Mouse (Mus musculus): ENCODE measurements at regions not wholly inside any gene's neighbourhood (a gene's known extent, or its start where the extent isn't known, plus 50 kb on each side); places are given as distances from the start of the nearest gene placed in this dataset.

DNA sequence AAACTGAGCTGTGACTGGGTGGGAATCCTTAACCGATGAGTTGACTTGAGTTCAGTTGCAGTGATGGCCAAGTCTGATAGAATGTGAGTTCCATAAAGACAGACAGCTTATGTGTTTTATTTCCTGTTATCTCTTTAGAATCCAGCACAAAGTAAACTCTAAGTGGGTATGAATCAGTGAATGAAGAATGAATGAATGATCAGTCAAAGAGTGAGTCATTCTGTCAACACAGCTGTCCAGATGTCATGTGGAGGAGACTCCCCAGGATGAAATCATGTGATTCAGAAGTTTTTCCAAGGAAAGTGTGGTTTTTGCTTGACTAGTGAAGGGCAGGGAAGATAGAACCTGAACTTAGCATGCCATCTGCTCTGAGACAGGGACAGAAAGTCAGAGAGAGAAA, 732.0 kb upstream of the A1bg start:
- no peak overlapping the region for H3K27ac ChIP-seq
- no peak for ATAC-seq
- WGBS: 89% methylated on average over 1 of the region's 1 CpGs
- H3K27me3 ChIP-seq (replicated peaks): no peaks in the 10 kb centered on the region
- H3K4me2 ChIP-seq (replicated peaks): no peak overlapping the region
- H3K9ac ChIP-seq: no peak overlapping the region
- H3K4me3 ChIP-seq (replicated peaks): no peak overlapping the region
- no peaks in the 10 kb centered on the region for H3K4me1 ChIP-seq (replicated peaks)
- no peaks in the 10 kb centered on the region for H3K9me3 ChIP-seq
- no peaks in the 10 kb centered on the region for H3K36me3 ChIP-seq

DNA sequence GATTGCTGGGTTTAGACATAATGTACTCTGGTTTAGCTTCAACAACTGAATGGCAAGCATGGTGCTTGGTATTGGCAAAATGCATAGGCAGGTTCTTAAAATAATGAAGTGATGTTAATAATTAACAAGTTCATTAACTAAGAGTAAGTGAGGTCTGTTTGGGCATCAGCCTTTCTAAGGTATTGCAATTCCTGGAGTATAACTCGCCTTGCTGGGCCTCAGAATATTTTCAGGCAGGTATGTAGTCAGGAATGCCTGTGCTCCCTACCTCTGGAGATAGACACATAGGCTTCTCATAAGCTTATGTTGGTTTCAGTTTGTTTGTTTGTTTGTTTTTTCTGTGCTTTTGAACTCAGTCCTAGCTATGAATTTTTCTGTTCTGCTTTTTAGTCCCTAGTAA, 731.0 kb upstream of the A1bg start:
- H3K27ac ChIP-seq: no peak overlapping the region
- no peaks in the 10 kb centered on the region for H3K9me3 ChIP-seq
- no peak overlapping the region for H3K4me2 ChIP-seq (replicated peaks)
- ATAC-seq: no peak
- no peak overlapping the region for H3K9ac ChIP-seq
- no peak overlapping the region for H3K4me3 ChIP-seq (replicated peaks)
- WGBS: 63% methylated on average over 1 of the region's 1 CpGs
- no peaks in the 10 kb centered on the region for H3K4me1 ChIP-seq (replicated peaks)
- H3K36me3 ChIP-seq: no peaks in the 10 kb centered on the region
- H3K27me3 ChIP-seq (replicated peaks): no peaks in the 10 kb centered on the region

DNA sequence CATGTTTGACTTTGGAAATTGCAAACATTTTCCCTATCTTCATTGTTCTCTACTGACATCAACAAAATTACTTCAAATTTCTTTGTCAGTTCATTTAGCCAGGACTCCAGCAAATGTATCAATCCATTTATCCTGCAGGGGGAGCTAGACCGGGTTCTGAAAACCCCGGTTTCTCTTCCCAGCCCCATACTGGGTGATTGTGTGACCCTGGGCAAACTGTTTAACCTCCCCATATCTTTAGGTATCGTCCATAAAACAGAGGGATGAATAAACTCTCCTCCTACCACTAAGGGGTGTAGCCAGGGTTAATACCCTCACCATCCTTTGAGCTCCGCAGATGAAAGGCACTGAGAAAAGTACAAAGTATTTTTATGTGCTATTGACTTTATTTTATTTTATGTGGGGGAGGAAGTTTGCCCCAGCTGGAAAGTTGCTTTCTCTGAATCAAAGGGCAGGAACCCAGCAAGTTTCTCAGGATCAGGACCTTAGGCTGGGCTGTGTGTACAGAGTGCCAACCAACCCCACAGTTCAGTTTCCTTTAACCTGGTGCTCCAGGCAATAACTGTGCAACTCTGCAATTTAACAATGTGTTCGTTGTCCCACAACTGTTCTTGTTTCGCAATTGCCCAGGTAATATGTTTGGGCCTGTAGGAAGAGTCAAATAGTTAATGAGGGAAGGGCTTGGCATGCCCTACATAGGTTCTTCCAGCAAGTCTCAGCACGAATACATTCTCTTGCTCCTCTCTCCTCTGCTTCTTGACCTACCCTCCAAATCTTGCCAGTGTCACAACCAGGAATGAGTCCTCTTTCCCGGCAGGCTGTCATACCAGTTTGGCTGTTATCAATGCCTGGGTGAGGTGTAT, 696.1 kb upstream of the A1bg start:
- Histone ChIP-seq H3K4me3 (replicated peaks) (no peak overlapping the region), H3K9me3 (no peaks in the 10 kb centered on the region), H3K27ac (peak overlapping the region; percentile 55), H3K27me3 (replicated peaks) (no peaks in the 10 kb centered on the region), H3K9ac (no peak overlapping the region), H3K36me3 (no peaks in the 10 kb centered on the region), H3K4me2 (replicated peaks) (no peak overlapping the region), H3K4me1 (replicated peaks) (no peaks in the 10 kb centered on the region)
- 58% methylated on average over 8 of the region's 8 CpGs for WGBS
- peak; percentile 97 for ATAC-seq

DNA sequence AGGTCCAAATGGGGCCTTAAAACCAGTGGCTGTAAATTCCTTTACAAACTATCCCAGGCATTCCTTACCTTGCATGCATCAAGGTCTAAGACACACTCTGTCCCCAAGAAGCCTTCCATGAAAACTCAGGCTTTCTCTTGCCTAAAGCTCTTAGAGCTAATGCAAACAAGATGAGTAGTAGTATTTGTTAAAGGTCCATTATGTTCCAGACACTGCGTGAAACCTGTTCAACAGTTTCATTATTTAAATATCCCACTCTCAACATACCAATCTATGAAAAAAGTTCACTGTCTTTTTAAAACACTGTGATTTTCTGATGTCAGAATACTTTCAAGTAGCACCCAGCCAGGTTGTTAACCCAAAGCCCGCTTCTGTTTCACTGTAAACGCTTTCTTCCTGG, 687.9 kb upstream of the A1bg start:
- no peak overlapping the region for H3K9ac ChIP-seq
- H3K4me3 ChIP-seq (replicated peaks): no peak overlapping the region
- no peaks in the 10 kb centered on the region for H3K27me3 ChIP-seq (replicated peaks)
- H3K36me3 ChIP-seq: no peaks in the 10 kb centered on the region
- H3K27ac ChIP-seq: no peak overlapping the region
- ATAC-seq: no peak
- 74% methylated on average over 3 of the region's 3 CpGs for WGBS
- no peaks in the 10 kb centered on the region for H3K4me1 ChIP-seq (replicated peaks)
- no peaks in the 10 kb centered on the region for H3K9me3 ChIP-seq
- H3K4me2 ChIP-seq (replicated peaks): no peak overlapping the region

DNA sequence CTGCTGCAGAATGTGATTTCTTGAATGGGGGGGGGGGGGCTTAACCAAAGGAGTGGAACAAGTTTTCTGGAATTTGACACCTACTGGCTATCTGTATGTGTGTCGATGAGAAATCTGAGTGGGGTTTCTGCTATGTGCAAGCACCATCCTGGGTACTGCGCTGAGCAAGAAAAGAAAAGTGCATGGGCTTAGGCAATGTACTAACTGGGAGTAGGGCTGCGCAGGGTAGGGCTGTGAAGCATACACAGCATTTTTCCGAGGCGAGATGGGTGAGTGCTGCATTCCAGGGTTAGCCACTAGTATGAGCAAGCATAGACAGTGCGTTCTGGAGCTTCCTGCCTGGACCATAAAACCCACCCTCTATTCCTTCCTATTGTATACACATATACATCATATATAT, 686.8 kb upstream of the A1bg start:
- Histone ChIP-seq H3K4me2 (replicated peaks) (no peak overlapping the region), H3K9me3 (no peaks in the 10 kb centered on the region), H3K27ac (no peak overlapping the region), H3K4me1 (replicated peaks) (no peaks in the 10 kb centered on the region), H3K36me3 (no peaks in the 10 kb centered on the region), H3K27me3 (replicated peaks) (no peaks in the 10 kb centered on the region), H3K4me3 (replicated peaks) (no peak overlapping the region), H3K9ac (no peak overlapping the region)
- 0 out of 2 replicates have a peak, but pooled peaks have one; percentile 45 for ATAC-seq
- 72% methylated on average over 6 of the region's 6 CpGs for WGBS

DNA sequence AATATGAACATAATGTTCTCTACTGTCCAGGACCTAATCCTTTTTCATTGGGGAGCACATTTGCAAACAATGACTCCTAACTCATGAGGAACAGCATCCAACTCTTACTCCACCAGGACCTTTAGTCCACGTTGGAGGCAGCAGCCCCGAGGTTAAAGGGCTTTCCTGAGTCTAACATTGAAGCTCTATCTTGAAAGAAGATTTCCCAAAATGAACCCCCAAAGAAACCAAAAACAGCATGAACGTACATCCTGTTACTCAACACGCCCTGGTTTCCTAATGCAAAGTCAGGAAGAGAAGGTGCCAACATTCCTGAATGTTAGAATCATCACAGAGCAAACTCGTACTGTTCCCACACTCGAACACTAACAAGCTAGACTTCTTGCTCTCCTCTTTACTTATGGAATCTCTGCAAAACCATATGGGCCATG, 685.5 kb upstream of the A1bg start:
- no peaks in the 10 kb centered on the region for H3K4me1 ChIP-seq (replicated peaks)
- H3K36me3 ChIP-seq: no peaks in the 10 kb centered on the region
- no peak overlapping the region for H3K4me3 ChIP-seq (replicated peaks)
- no peak overlapping the region for H3K27ac ChIP-seq
- ATAC-seq: no peak
- 64% methylated on average over 6 of the region's 6 CpGs for WGBS
- no peak overlapping the region for H3K9ac ChIP-seq
- no peaks in the 10 kb centered on the region for H3K9me3 ChIP-seq
- no peaks in the 10 kb centered on the region for H3K27me3 ChIP-seq (replicated peaks)
- H3K4me2 ChIP-seq (replicated peaks): no peak overlapping the region

DNA sequence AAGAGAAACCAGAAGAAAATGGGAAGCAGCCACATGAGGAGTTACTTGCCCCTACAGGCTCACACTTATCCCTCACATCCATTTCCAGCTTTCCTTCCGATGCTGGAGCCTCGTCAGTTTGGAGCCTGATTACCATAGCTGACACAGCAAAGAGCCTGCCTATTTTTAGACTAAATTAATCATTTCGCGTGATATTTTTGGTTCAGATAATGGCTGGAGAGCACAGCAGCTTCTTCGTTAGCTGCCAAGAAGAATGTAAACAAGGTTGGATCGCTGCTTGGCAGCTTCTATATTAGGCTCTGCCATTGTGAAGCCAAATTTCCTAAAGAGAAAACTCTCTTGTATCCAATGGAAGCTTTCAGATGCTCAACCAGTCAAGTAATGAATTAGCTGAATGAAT, 676.9 kb upstream of the A1bg start:
- Histone ChIP-seq H3K9ac (no peak overlapping the region), H3K9me3 (no peaks in the 10 kb centered on the region), H3K4me1 (replicated peaks) (no peaks in the 10 kb centered on the region), H3K36me3 (no peaks in the 10 kb centered on the region), H3K27ac (no peak overlapping the region), H3K4me2 (replicated peaks) (no peak overlapping the region), H3K4me3 (replicated peaks) (no peak overlapping the region), H3K27me3 (replicated peaks) (no peaks in the 10 kb centered on the region)
- ATAC-seq: no peak
- 49% methylated on average over 6 of the region's 6 CpGs for WGBS

DNA sequence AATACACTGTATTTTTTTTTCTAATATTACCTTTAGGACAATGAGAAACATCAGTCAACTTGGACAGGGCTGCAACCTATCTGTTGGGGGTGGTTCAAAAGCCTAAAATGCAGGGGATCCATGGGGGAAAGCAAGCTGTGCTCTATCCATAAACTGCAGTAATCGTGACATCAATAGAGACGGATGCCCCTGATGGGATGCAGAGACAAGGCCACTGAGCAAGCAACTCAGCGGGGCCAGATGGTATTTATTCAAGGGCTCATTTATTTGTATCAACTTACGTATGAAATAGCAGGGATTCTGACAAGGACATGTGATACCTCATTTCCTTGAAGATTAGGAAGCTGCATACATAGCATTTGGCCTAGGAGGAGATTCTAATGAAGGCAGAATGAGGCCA, 673.5 kb upstream of the A1bg start:
- H3K4me1 ChIP-seq (replicated peaks): no peaks in the 10 kb centered on the region
- no peak overlapping the region for H3K4me2 ChIP-seq (replicated peaks)
- no peak overlapping the region for H3K4me3 ChIP-seq (replicated peaks)
- H3K9me3 ChIP-seq: no peaks in the 10 kb centered on the region
- no peaks in the 10 kb centered on the region for H3K27me3 ChIP-seq (replicated peaks)
- no peak for ATAC-seq
- H3K9ac ChIP-seq: no peak overlapping the region
- 65% methylated on average over 4 of the region's 4 CpGs for WGBS
- H3K27ac ChIP-seq: no peak overlapping the region
- no peaks in the 10 kb centered on the region for H3K36me3 ChIP-seq

DNA sequence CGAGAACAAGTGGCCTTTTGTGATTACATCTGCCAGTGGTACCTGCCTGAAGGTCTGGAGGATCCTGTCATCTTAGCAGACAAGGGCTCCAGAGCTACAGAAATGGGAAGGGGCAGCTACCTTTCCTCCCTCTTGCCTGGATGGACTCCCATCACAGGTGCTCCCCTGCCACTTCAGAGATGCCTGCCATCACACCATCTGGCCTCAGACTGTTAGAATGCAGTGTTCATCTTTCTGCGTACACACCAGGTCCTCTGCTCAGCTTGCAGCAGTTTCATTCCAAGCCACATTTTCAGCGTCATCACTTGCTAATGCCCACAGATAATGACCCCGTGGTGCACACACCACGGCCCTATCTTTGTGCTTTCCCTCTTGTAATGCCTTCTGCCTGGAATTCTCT, 666.1 kb upstream of the A1bg start:
- H3K4me1 ChIP-seq (replicated peaks): no peaks in the 10 kb centered on the region
- no peak overlapping the region for H3K27ac ChIP-seq
- H3K4me3 ChIP-seq (replicated peaks): no peak overlapping the region
- H3K9me3 ChIP-seq: no peaks in the 10 kb centered on the region
- no peak overlapping the region for H3K4me2 ChIP-seq (replicated peaks)
- no peak for ATAC-seq
- 79% methylated on average over 5 of the region's 5 CpGs for WGBS
- no peaks in the 10 kb centered on the region for H3K36me3 ChIP-seq
- no peaks in the 10 kb centered on the region for H3K27me3 ChIP-seq (replicated peaks)
- no peak overlapping the region for H3K9ac ChIP-seq

DNA sequence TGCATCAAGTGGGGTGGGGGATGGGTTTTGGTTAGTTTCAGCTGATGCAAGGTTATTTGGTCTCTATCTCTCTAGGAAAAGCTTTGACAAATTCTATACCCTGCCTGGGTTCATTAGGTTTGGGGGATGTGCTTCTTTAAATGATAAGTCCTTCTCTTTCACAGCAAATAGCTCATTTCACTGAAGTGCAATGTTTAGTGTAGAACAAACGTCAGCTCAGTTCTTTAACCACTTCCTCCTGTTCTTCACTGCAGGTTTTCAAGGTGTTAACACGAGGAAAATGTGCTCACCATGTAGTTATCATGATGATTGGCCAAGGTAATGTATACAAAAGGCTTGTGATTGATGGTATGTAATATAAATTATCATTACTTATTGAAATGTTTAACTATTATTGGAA, 659.5 kb upstream of the A1bg start:
- ATAC-seq: no peak
- Histone ChIP-seq H3K27ac (no peak overlapping the region), H3K27me3 (replicated peaks) (no peaks in the 10 kb centered on the region), H3K4me2 (replicated peaks) (no peak overlapping the region), H3K4me1 (replicated peaks) (no peaks in the 10 kb centered on the region), H3K9me3 (no peaks in the 10 kb centered on the region), H3K36me3 (no peaks in the 10 kb centered on the region), H3K9ac (no peak overlapping the region), H3K4me3 (replicated peaks) (no peak overlapping the region)
- WGBS: 46% methylated on average over 2 of the region's 2 CpGs

DNA sequence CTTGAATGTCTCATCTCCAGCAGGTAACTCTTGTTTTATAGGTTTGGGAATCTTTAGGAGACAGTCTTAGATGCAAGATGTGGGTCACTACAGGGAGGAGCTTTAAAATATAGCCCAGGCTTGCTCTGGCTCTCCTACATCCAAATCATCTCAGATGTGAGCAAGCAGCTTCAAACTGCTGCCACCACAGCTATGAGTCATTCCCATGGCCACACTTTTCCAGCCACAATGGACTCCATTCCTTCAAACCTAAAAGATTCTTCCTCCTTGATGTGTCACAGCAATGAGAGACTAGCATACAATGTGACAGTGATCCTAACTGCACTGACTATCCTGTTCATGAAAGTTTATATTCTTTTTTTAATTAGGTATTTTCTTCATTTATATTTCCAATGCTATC, 640.5 kb upstream of the A1bg start:
- no peak for ATAC-seq
- Histone ChIP-seq H3K27me3 (replicated peaks) (no peaks in the 10 kb centered on the region), H3K4me3 (replicated peaks) (no peak overlapping the region), H3K36me3 (no peaks in the 10 kb centered on the region), H3K27ac (no peak overlapping the region), H3K9ac (no peak overlapping the region), H3K4me1 (replicated peaks) (no peaks in the 10 kb centered on the region), H3K9me3 (no peaks in the 10 kb centered on the region), H3K4me2 (replicated peaks) (no peak overlapping the region)

DNA sequence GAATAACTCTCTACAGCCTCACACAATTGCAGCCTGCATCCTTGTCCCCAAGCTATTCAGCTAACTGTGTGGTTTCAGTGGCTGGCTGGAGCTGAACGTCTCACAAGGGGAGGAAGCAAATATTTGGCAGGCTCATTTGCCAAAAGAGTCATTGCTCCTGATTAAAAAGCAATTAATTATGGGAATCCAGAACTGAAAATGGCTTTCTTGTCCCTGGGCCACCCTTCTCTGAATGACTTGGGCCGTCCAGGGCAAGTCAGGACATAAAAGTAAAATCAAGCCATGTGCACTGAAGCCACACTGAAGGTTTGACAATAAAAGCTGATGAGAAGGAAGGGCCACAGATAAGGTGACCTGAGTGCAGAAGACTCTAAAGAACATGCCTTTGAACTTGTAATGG, 639.4 kb upstream of the A1bg start:
- ATAC-seq: no peak
- Histone ChIP-seq H3K27ac (no peak overlapping the region), H3K9me3 (no peaks in the 10 kb centered on the region), H3K4me2 (replicated peaks) (no peak overlapping the region), H3K4me1 (replicated peaks) (no peaks in the 10 kb centered on the region), H3K27me3 (replicated peaks) (no peaks in the 10 kb centered on the region), H3K4me3 (replicated peaks) (no peak overlapping the region), H3K9ac (no peak overlapping the region), H3K36me3 (no peaks in the 10 kb centered on the region)
- WGBS: 16% methylated on average over 2 of the region's 2 CpGs

DNA sequence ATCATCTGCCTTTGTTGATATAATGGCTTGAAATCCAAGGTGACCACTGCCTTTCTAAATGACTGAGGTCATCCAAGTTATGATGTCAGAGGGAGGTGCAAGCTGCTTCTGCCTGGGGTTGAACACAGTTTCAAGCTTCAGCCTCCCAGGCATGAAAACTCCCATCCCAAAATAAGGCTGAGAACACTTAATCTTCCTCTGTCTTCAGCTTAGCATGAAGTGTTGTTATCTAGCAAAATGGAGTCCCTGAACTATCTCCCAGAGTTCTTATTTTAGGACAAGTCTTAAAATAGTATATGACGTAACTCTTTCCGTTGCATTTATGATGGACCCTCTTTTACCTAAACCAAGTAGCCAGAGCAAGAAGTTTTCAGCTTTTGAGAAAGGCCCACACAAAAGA, 631.1 kb upstream of the A1bg start:
- 79% methylated on average over 2 of the region's 2 CpGs for WGBS
- no peak overlapping the region for H3K4me3 ChIP-seq (replicated peaks)
- ATAC-seq: no peak
- H3K9me3 ChIP-seq: no peaks in the 10 kb centered on the region
- no peak overlapping the region for H3K4me2 ChIP-seq (replicated peaks)
- H3K27me3 ChIP-seq (replicated peaks): no peaks in the 10 kb centered on the region
- H3K4me1 ChIP-seq (replicated peaks): no peaks in the 10 kb centered on the region
- no peak overlapping the region for H3K9ac ChIP-seq
- H3K27ac ChIP-seq: no peak overlapping the region
- no peaks in the 10 kb centered on the region for H3K36me3 ChIP-seq
